Mouse (Mus musculus) spleen, adult 2 months (tissue): ENCODE measurements around the gene Pank4. TPM values are rescaled to one million over a fixed set of nuclear protein-coding genes. Genes with fewer than 3 reads are reported as not detected.

Experiments used
- DNase-seq, 2 experiments: peaks; one replicate each; pipeline versions ENCODE4 v3.0.0 to v3.0.0-alpha.2; 2012 to 2021; ENCODE audit warnings: low spot score in 2 of 2, low read depth in 1 of 2
- H3K27ac ChIP-seq: fragments of 200-500 bp; 2 replicates; pipeline ENCODE4 v1.5.1; 2012; ENCODE audit warnings: low read length, inconsistent platforms; ENCODE audit not compliant: insufficient read depth
- H3K27me3 ChIP-seq: fragments of 200-500 bp; 2 replicates; pipeline ENCODE4 v1.6.1; 2012; ENCODE audit warnings: mild to moderate bottlenecking, moderate library complexity, low read length, inconsistent platforms; ENCODE audit not compliant: control insufficient read depth, insufficient read depth
- H3K36me3 ChIP-seq: fragments of 200-500 bp; 2 replicates; pipeline ENCODE4 v1.6.1; 2012; ENCODE audit warnings: mild to moderate bottlenecking, low read length, inconsistent platforms; ENCODE audit not compliant: control insufficient read depth, insufficient read depth
- H3K4me1 ChIP-seq: fragments of 200-500 bp; 2 replicates; pipeline ENCODE4 v1.6.1; 2011; ENCODE audit warnings: inconsistent platforms; ENCODE audit not compliant: control insufficient read depth, insufficient read depth, insufficient read length
- H3K4me3 ChIP-seq: fragments of 200-500 bp; 2 replicates; pipeline ENCODE4 v1.5.1; 2011; ENCODE audit warnings: mild to moderate bottlenecking, inconsistent platforms; ENCODE audit not compliant: insufficient read depth, insufficient read length; ENCODE audit errors: extremely low read depth
- CTCF ChIP-seq: fragments of 200-500 bp; IDR thresholded peaks from 2 replicates; pipeline ENCODE4 v1.5.1; 2011; ENCODE audit warnings: mild to moderate bottlenecking, inconsistent platforms; ENCODE audit not compliant: insufficient read depth, insufficient read length, insufficient replicate concordance; ENCODE audit errors: extremely low read depth
- POLR2A ChIP-seq: fragments of 200-500 bp; IDR thresholded peaks from 2 replicates; pipeline ENCODE4 v1.6.1; 2011; ENCODE audit warnings: low read depth, low read length, inconsistent platforms
- WGBS: fragments of 180-500 bp; shearing (Covaris S2); methylation state at CpG from one replicate; pipeline ENCODE4 v1.1.7; 2018; 5-methylcytosine and 5-hydroxymethylcytosine counted together
- polyA plus RNA-seq: library from polyadenylated mRNA; depleted of rRNA; stranded (reverse); fragments of >200 nt; gene quantifications from 2 replicates; pipeline ENCODE4 v1.2.3, GENCODE M21; 2012; rRNA removed

The Pank4 gene
- polyA plus RNA-seq: 58.0 and 69.5 TPM in 2 replicates

- TF ChIP-seq CTCF: no peak
- TF ChIP-seq POLR2A: peak; percentile 71
- Histone ChIP-seq H3K27ac (peak within 1 kb of the TSS; percentile 82), H3K4me1 (peaks cover 18% of the 10 kb centered on the region; the same call in 1 of the 2 replicates), H3K36me3 (peaks cover 2% of the 10 kb centered on the region; the same call in 1 of the 2 replicates), H3K4me3 (peak within 1 kb of the TSS; percentile 77), H3K27me3 (peaks cover 2% of the 10 kb centered on the region; the same call in 1 of the 2 replicates)
- under 1% methylated on average over 66 of the region's 66 CpGs for WGBS
- DNase-seq: peak; percentile 68 to 89
Observed at GRCm38 (mm10) chr4:154963901-154964580, at the start of gene Pank4. Gene Pank4, plus strand, starts transcription at chr4:154964123.

- no peak for DNase-seq
- H3K36me3 ChIP-seq: peaks cover 14% of the 10 kb centered on the region
- TF ChIP-seq CTCF: no peak
- no peak for TF ChIP-seq POLR2A
- 93% methylated on average over 4 of the region's 4 CpGs for WGBS
- no peak overlapping the region for H3K27ac ChIP-seq
- no peaks in the 10 kb centered on the region for H3K27me3 ChIP-seq
- H3K4me3 ChIP-seq: no peak overlapping the region
- H3K4me1 ChIP-seq: peaks cover 2% of the 10 kb centered on the region; the same call in 1 of the 2 replicates
Observed at GRCm38 (mm10) chr4:154914252-154914651, 49.7 kb upstream of the Pank4 start.

- no peak for TF ChIP-seq POLR2A
- Histone ChIP-seq H3K27me3 (no peaks in the 10 kb centered on the region), H3K27ac (no peak overlapping the region), H3K4me1 (peaks cover 2% of the 10 kb centered on the region; the same call in 1 of the 2 replicates), H3K36me3 (peaks cover 14% of the 10 kb centered on the region), H3K4me3 (no peak overlapping the region)
- no peak for DNase-seq
- 87% methylated on average over 3 of the region's 3 CpGs for WGBS
Observed at GRCm38 (mm10) chr4:154914707-154915106, 49.2 kb upstream of the Pank4 start.

- Histone ChIP-seq H3K4me3 (no peak overlapping the region), H3K36me3 (peaks cover 14% of the 10 kb centered on the region), H3K4me1 (peaks cover 2% of the 10 kb centered on the region; the same call in 1 of the 2 replicates), H3K27me3 (no peaks in the 10 kb centered on the region), H3K27ac (0 out of 2 replicates have a peak overlapping the region, but pooled peaks have one; percentile 30)
- no peak for TF ChIP-seq CTCF
- TF ChIP-seq POLR2A: no peak
- WGBS: 19% methylated on average over 10 of the region's 10 CpGs
- DNase-seq: no peak
Observed at GRCm38 (mm10) chr4:154915286-154915685, 48.6 kb upstream of the Pank4 start.

GRCm38 (mm10) chr4:154916662-154917061 lies 47.3 kb upstream of the Pank4 start:
- Histone ChIP-seq H3K27me3 (no peaks in the 10 kb centered on the region), H3K4me1 (peaks cover 2% of the 10 kb centered on the region; the same call in 1 of the 2 replicates), H3K27ac (no peak overlapping the region), H3K36me3 (peaks cover 18% of the 10 kb centered on the region), H3K4me3 (no peak overlapping the region)
- DNase-seq: no peak
- WGBS: 75% methylated on average over 4 of the region's 4 CpGs
- no peak for TF ChIP-seq POLR2A
- TF ChIP-seq CTCF: no peak

- no peak overlapping the region for H3K4me3 ChIP-seq
- H3K36me3 ChIP-seq: peaks cover 46% of the 10 kb centered on the region
- no peak for DNase-seq
- WGBS: 87% methylated on average over 4 of the region's 4 CpGs
- no peak for TF ChIP-seq POLR2A
- TF ChIP-seq CTCF: no peak
- H3K27me3 ChIP-seq: no peaks in the 10 kb centered on the region
- no peak overlapping the region for H3K27ac ChIP-seq
- H3K4me1 ChIP-seq: no peaks in the 10 kb centered on the region; the same call in 1 of the 2 replicates
Observed at GRCm38 (mm10) chr4:154922291-154922690, 41.6 kb upstream of the Pank4 start.

GRCm38 (mm10) chr4:154922931-154923330 lies 41.0 kb upstream of the Pank4 start:
- 94% methylated on average over 5 of the region's 5 CpGs for WGBS
- no peak overlapping the region for H3K27ac ChIP-seq
- no peaks in the 10 kb centered on the region for H3K27me3 ChIP-seq
- H3K36me3 ChIP-seq: peaks cover 41% of the 10 kb centered on the region
- no peak overlapping the region for H3K4me3 ChIP-seq
- H3K4me1 ChIP-seq: no peaks in the 10 kb centered on the region; the same call in 1 of the 2 replicates
- TF ChIP-seq POLR2A: no peak
- no peak for TF ChIP-seq CTCF
- DNase-seq: no peak
